Mouse (Mus musculus): ENCODE data around the gene Appl2. TPM values are rescaled to one million over a fixed set of nuclear protein-coding genes. Genes with fewer than 3 reads are reported as not detected.

Gene Appl2
- polyA plus RNA-seq, 1 experiment from 2014 or later: 48.4 TPM

DNA sequence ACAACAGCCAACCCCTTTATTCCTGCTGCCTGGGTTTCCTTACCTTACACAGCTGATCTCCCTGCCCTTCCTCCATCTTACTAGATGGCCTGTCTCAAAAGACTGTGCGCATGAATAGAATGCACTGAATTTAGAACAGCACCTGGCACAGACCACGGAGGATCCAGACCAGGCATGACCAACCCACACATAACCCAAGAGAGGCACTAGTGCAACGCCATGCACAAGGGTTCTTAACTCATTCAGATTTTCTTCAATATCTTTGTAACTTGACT lies 2.9 kb downstream of the Appl2 start:
- Histone ChIP-seq H3K4me1 (replicated peaks) (peaks cover 51% of the 10 kb centered on the region), H3K27me3 (no peaks in the 10 kb centered on the region), H3K9me3 (no peaks in the 10 kb centered on the region), H3K36me3 (no peaks in the 10 kb centered on the region), H3K4me2 (no peak overlapping the region), H3K4me3 (no peak overlapping the region), H3K27ac (peak overlapping the region; percentile 73; the same call in 1 of the 2 replicates), H3K9ac (no peak overlapping the region)
- no peak for ATAC-seq (ENCODE audit: low FRiP score)
- 86% methylated on average over 3 of the region's 3 CpGs for WGBS

DNA sequence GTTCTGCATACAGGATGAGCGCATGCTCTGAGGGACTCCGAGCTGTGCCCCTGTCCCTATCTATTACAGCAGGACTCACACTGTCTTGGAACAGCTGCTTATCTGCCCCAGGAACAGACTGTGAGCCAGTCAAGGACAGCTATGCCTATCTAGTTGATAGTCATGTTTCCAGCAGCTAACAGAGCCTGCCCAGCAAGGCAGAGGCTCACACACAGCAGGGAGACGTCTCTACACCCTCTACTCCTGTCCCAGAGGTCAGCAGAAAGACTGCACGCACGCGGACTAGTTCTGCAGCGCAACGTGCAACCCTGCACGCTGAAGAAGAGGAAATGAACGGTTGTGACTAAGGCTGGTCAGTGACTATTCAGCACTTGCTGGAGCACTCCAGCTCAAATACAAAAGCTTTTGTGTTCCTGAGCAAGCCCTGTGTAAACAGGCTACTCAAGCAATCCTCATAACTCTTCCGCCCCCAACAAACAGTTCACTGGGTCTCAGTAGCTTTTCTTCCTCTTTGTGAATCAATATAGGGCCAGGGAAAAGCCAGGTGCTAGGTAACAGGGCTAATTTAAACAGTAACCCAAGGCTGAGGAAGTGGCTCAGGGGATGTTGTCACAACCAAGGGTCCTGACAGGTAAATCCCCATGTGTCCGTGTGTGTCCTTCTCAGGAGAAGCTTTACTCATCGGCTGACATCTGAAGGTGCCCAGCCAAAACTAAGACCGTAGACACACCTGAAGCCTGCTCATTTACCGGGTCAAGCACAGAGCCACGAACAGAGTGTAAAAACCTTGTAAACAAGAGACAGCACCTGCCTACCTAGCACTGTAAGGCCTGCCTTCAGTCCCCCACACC lies 3.4 kb downstream of the Appl2 start:
- no peaks in the 10 kb centered on the region for H3K27me3 ChIP-seq
- no peaks in the 10 kb centered on the region for H3K9me3 ChIP-seq
- no peak overlapping the region for H3K4me3 ChIP-seq
- no peaks in the 10 kb centered on the region for H3K36me3 ChIP-seq
- ATAC-seq (ENCODE audit: low FRiP score): no peak
- H3K4me1 ChIP-seq (replicated peaks): peaks cover 52% of the 10 kb centered on the region
- H3K9ac ChIP-seq: peak overlapping the region; percentile 49
- H3K27ac ChIP-seq: peak overlapping the region; percentile 73
- WGBS: 51% methylated on average over 16 of the region's 16 CpGs
- peak overlapping the region; percentile 19; the same call in 1 of the 2 replicates for H3K4me2 ChIP-seq

DNA sequence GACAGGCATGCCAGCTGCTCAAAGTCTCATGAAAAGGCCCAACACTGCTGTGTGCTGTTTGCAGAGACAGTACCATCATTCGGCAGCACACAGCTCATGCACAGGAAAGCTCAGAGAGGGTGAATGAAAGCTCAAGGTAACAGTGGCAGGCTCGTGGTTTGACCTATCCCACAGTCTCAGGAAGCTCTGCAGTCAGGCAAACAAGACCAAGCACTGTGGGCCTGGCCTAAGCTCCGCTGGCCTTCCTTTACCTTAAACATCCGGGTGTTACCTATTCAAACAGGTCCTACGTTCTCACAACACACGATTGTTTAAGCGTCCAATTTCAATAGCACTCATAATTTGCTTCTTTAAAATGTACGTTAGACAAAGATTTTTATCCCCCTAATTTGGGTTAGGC lies 4.4 kb downstream of the Appl2 start:
- Histone ChIP-seq H3K36me3 (peaks cover 6% of the 10 kb centered on the region; the same call in 1 of the 2 replicates), H3K4me1 (replicated peaks) (peaks cover 56% of the 10 kb centered on the region), H3K9me3 (no peaks in the 10 kb centered on the region), H3K4me2 (no peak overlapping the region), H3K27me3 (no peaks in the 10 kb centered on the region), H3K27ac (no peak overlapping the region), H3K4me3 (no peak overlapping the region), H3K9ac (peak overlapping the region; percentile 6; the same call in 1 of the 2 replicates)
- WGBS: 80% methylated on average over 8 of the region's 8 CpGs
- no peak for ATAC-seq (ENCODE audit: low FRiP score)

DNA sequence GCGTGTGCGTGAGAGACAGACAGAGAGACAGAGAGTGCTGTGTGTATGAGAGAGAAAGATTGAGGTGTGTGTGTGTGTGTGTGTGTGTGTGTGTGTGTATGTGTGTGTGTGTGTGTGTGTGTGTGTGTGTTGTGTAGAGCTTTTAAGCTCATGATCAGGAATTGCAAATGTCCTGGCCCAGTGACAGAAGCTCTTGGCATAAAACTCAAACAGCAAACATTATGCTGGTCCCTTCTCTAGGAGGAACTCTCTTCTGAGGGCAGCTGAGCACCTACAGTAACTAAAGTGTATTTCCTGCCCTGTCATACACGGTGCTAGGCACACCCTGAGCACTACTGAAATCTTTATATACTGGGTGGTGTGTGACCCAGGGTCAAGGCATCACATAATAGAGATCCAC lies 6.9 kb downstream of the Appl2 start:
- peaks cover 8% of the 10 kb centered on the region; the same call in 1 of the 2 replicates for H3K36me3 ChIP-seq
- ATAC-seq (ENCODE audit: low FRiP score): no peak
- no peak overlapping the region for H3K9ac ChIP-seq
- H3K4me2 ChIP-seq: no peak overlapping the region
- no peak overlapping the region for H3K4me3 ChIP-seq
- H3K4me1 ChIP-seq (replicated peaks): peaks cover 45% of the 10 kb centered on the region
- H3K9me3 ChIP-seq: no peaks in the 10 kb centered on the region
- no peaks in the 10 kb centered on the region for H3K27me3 ChIP-seq
- WGBS: 89% methylated on average over 3 of the region's 3 CpGs
- no peak overlapping the region for H3K27ac ChIP-seq

GRCm38 (mm10) chr10:83639881-83640386 lies 8.6 kb downstream of the Appl2 start:
- no peak overlapping the region for H3K4me2 ChIP-seq
- H3K9ac ChIP-seq: no peak overlapping the region
- H3K27me3 ChIP-seq: no peaks in the 10 kb centered on the region
- H3K9me3 ChIP-seq: no peaks in the 10 kb centered on the region
- H3K4me3 ChIP-seq: no peak overlapping the region
- 48% methylated on average over 10 of the region's 10 CpGs for whole genome bisulfite sequencing
- peaks cover 30% of the 10 kb centered on the region for H3K4me1 ChIP-seq (replicated peaks)
- no peak overlapping the region for H3K27ac ChIP-seq
- H3K36me3 ChIP-seq: peaks cover 8% of the 10 kb centered on the region; the same call in 1 of the 2 replicates
- ATAC-seq (ENCODE audit: low FRiP score): no peak

DNA sequence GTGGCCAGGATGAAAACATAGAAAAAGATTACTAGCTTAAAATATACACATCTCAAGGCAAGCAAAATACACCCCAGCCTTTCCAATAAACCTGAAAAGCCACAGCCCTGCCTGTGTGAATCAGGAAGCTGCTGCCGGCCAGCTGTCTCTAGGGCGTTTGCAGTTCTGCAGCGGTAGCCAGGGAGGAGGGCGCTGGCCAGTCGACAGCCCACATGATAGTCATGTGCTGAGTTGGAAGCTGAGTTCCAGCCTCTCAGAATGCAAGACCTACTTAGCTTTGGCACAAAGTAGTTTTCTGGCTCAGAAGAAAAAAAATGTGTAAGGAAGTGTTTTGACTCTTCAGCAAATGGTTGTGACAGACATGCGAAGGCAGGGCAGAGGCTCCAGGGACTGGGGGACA lies 11.2 kb downstream of the Appl2 start:
- peaks cover 29% of the 10 kb centered on the region for H3K4me1 ChIP-seq (replicated peaks)
- ATAC-seq (ENCODE audit: low FRiP score): no peak
- H3K27ac ChIP-seq: no peak overlapping the region
- H3K4me3 ChIP-seq: no peak overlapping the region
- no peaks in the 10 kb centered on the region for H3K9me3 ChIP-seq
- WGBS: 42% methylated on average over 6 of the region's 6 CpGs
- H3K36me3 ChIP-seq: peaks cover 11% of the 10 kb centered on the region
- no peak overlapping the region for H3K9ac ChIP-seq
- H3K4me2 ChIP-seq: no peak overlapping the region
- no peaks in the 10 kb centered on the region for H3K27me3 ChIP-seq

GRCm38 (mm10) chr10:83636191-83636590 lies 12.3 kb downstream of the Appl2 start:
- no peak overlapping the region for H3K4me2 ChIP-seq
- H3K27ac ChIP-seq: no peak overlapping the region
- 83% methylated on average over 2 of the region's 2 CpGs for WGBS
- ATAC-seq (ENCODE audit: low FRiP score): no peak
- no peaks in the 10 kb centered on the region for H3K9me3 ChIP-seq
- H3K4me3 ChIP-seq: no peak overlapping the region
- H3K27me3 ChIP-seq: no peaks in the 10 kb centered on the region
- peaks cover 21% of the 10 kb centered on the region for H3K36me3 ChIP-seq
- H3K4me1 ChIP-seq (replicated peaks): peaks cover 27% of the 10 kb centered on the region
- no peak overlapping the region for H3K9ac ChIP-seq

GRCm38 (mm10) chr10:83634461-83634860 lies 14.1 kb downstream of the Appl2 start:
- ATAC-seq (ENCODE audit: low FRiP score): no peak
- H3K27ac ChIP-seq: no peak overlapping the region
- H3K9ac ChIP-seq: 0 out of 2 replicates have a peak overlapping the region, but pooled peaks have one; percentile 14
- H3K4me2 ChIP-seq: no peak overlapping the region
- peaks cover 20% of the 10 kb centered on the region for H3K4me1 ChIP-seq (replicated peaks)
- no peak overlapping the region for H3K4me3 ChIP-seq
- peaks cover 19% of the 10 kb centered on the region for H3K36me3 ChIP-seq
- no peaks in the 10 kb centered on the region for H3K9me3 ChIP-seq
- WGBS: 32% methylated on average over 5 of the region's 5 CpGs
- H3K27me3 ChIP-seq: no peaks in the 10 kb centered on the region

DNA sequence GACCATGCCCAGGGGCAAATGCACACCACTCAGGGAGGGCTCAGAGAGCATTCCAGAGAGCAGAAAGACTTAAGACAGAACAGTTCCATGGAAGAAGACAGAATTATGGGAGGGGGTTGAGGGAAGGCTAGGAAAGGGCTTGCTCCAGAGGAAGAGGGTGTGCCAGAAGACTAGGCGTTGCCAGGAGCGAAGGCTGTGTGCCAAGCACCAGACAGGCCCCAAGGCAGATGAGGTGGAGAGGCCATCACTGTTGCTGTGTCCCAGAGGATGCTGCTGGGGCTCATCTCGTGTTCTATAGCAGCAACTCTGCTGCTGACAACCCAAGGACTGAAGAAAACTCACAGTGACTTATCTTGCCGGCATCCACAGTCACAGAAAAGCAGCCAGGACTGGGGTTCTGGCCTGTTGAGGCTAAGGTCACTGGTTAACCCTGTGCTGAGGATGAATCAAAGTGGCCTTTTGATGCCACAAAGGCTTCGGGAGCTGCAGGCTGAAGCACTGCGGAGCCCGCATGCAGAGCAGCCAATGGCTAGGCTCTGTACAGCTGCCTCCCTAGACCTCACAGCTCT lies 15.6 kb downstream of the Appl2 start:
- H3K4me3 ChIP-seq: no peak overlapping the region
- WGBS: 66% methylated on average over 7 of the region's 7 CpGs
- ATAC-seq (ENCODE audit: low FRiP score): no peak

GRCm38 (mm10) chr10:83631775-83632174 lies 16.8 kb downstream of the Appl2 start:
- no peak overlapping the region for H3K4me2 ChIP-seq
- H3K4me1 ChIP-seq (replicated peaks): peaks cover 16% of the 10 kb centered on the region
- peak overlapping the region; percentile 52; the same call in 1 of the 2 replicates for H3K27ac ChIP-seq

More for the DNA sequence above, 15.6 kb downstream of the Appl2 start:
- Histone ChIP-seq H3K27ac (no peak overlapping the region), H3K9me3 (no peaks in the 10 kb centered on the region), H3K27me3 (no peaks in the 10 kb centered on the region), H3K4me2 (no peak overlapping the region), H3K4me1 (replicated peaks) (peaks cover 20% of the 10 kb centered on the region), H3K36me3 (peaks cover 24% of the 10 kb centered on the region), H3K9ac (no peak overlapping the region)

GRCm38 (mm10) chr10:83630899-83631298 lies 17.6 kb downstream of the Appl2 start:
- H3K27me3 ChIP-seq: no peaks in the 10 kb centered on the region
- no peak for ATAC-seq (ENCODE audit: low FRiP score)
- no peak overlapping the region for H3K4me3 ChIP-seq
- peaks cover 16% of the 10 kb centered on the region for H3K4me1 ChIP-seq (replicated peaks)
- H3K9me3 ChIP-seq: no peaks in the 10 kb centered on the region
- peak overlapping the region; percentile 52; the same call in 1 of the 2 replicates for H3K27ac ChIP-seq
- H3K4me2 ChIP-seq: no peak overlapping the region
- no peak overlapping the region for H3K9ac ChIP-seq
- 53% methylated on average over 3 of the region's 3 CpGs for WGBS
- H3K36me3 ChIP-seq: peaks cover 43% of the 10 kb centered on the region

More at GRCm38 (mm10) chr10:83631775-83632174, 16.8 kb downstream of the Appl2 start:
- 85% methylated on average over 10 of the region's 10 CpGs for WGBS
- Histone ChIP-seq H3K36me3 (peaks cover 35% of the 10 kb centered on the region), H3K27me3 (no peaks in the 10 kb centered on the region), H3K4me3 (no peak overlapping the region), H3K9me3 (no peaks in the 10 kb centered on the region), H3K9ac (no peak overlapping the region)
- no peak for ATAC-seq (ENCODE audit: low FRiP score)

GRCm38 (mm10) chr10:83629878-83630277 lies 18.7 kb downstream of the Appl2 start:
- no peak for ATAC-seq (ENCODE audit: low FRiP score)
- no peak overlapping the region for H3K9ac ChIP-seq
- H3K4me3 ChIP-seq: no peak overlapping the region
- 97% methylated on average over 5 of the region's 5 CpGs for WGBS
- H3K9me3 ChIP-seq: no peaks in the 10 kb centered on the region
- peaks cover 15% of the 10 kb centered on the region for H3K4me1 ChIP-seq (replicated peaks)
- H3K36me3 ChIP-seq: peaks cover 53% of the 10 kb centered on the region
- H3K27me3 ChIP-seq: no peaks in the 10 kb centered on the region
- H3K27ac ChIP-seq: no peak overlapping the region
- no peak overlapping the region for H3K4me2 ChIP-seq
